Mouse (Mus musculus) megakaryocyte progenitor cell, adult 5-6 weeks (primary cell): ENCODE measurements around the gene Olfr495. TPM values are rescaled to one million over a fixed set of nuclear protein-coding genes. Genes with fewer than 3 reads are reported as not detected.

Source experiments
- ATAC-seq: replicated peaks from 2 replicates; pipeline ENCODE4 v1.8.0; 2016; ENCODE audit warnings: mild to moderate bottlenecking, moderate TSS enrichment, inconsistent platforms; ENCODE audit not compliant: poor library complexity
- total RNA-seq, 2 experiments: library from RNA; stranded (forward) in 1 of 2; stranded (reverse) in 1 of 2; fragments of 157-497, 149-512 nt in 1 of 2; fragments of 200-1000 nt in 1 of 2; gene quantifications; 2 replicates each; pipeline versions ENCODE4 v1.2.3 to v1.2.4; 2015 to 2017

The Olfr495 gene
- total RNA-seq (2015) (not detected in 2 replicates), total RNA-seq (2017) (not detected in 2 replicates)

GRCm38 (mm10) chr7:108392867-108393266 lies at the start of gene Olfr495:
TSS of gene Olfr495 (plus strand) at chr7:108393167.
- no peak for ATAC-seq

DNA sequence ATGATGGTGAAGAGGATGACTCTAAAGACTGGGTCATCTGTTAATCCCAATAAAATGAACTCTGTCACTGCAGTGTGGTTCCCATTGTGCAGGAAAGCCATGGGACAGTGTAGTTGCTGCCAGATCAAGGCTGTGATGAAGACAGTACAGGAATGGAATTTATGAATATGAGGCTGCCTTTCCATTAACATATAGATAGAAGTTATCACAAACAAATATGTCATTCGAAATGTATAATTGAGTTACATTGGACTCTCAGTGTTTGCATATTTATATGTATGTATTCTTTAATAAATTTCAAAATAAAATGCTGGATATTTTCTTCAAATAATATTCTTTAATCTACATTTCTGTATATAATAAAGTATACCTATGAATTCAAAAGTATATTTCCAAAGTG lies 46.1 kb upstream of the Olfr495 start, which contains the start of gene Olfr493:
Gene Olfr493, minus strand, starts transcription at position 101 of the 400 bp plus-strand sequence.
- no peak for ATAC-seq

DNA sequence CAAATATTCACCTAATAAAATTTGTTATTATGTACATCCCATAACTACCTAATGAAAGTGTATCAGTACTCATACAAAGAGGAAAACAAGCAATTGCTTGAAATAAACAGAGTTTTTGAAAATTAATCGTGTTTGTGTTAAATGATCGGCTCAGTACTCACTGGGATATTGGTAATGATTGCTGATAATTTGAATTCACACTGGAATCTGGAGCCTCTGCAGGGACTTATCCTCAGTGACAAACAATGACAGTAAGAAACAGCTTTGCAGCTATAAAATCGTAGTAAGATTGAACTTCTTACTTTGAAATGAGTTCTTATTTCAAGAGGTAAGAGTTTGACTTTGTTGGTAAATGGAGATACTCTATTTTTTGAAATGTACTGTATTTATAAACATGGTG lies 27.9 kb upstream of the Olfr495 start, which contains the start of gene Olfr494:
Gene Olfr494, plus strand, starts transcription at position 301 of the 400 bp plus-strand sequence.
- ATAC-seq: no peak

- no peak for ATAC-seq
Observed at GRCm38 (mm10) chr7:108420121-108420520, 27.2 kb downstream of the Olfr495 start, which contains the start of gene Olfr497. TSS of gene Olfr497 (plus strand) at chr7:108420421.

Other genes with a start within 250 kb of the Olfr495 start
- gene Olfr485, start 233.3 kb upstream of the Olfr495 start, total RNA-seq (2015): not detected in 2 replicates
- not detected in 2 replicates for gene Olfr485, start 233.3 kb upstream of the Olfr495 start, total RNA-seq (2017)
- gene Olfr486, start 220.4 kb upstream of the Olfr495 start, total RNA-seq (2015): not detected in 2 replicates
- gene Olfr486, start 220.4 kb upstream of the Olfr495 start, total RNA-seq (2017): not detected in 2 replicates
- not detected in 2 replicates for gene Olfr487, start 178.5 kb upstream of the Olfr495 start, total RNA-seq (2015)
- gene Olfr487, start 178.5 kb upstream of the Olfr495 start, total RNA-seq (2017): not detected in 2 replicates
- not detected in 2 replicates for gene Olfr488, start 134.8 kb upstream of the Olfr495 start, total RNA-seq (2015)
- gene Olfr488, start 134.8 kb upstream of the Olfr495 start, total RNA-seq (2017): not detected in 2 replicates
- gene Olfr490, start 104.2 kb upstream of the Olfr495 start, total RNA-seq (2015): not detected in 2 replicates
- gene Olfr490, start 104.2 kb upstream of the Olfr495 start, total RNA-seq (2017): not detected in 2 replicates
- gene Olfr491, start 79.7 kb upstream of the Olfr495 start, total RNA-seq (2015): not detected in 2 replicates
- gene Olfr491, start 79.7 kb upstream of the Olfr495 start, total RNA-seq (2017): not detected in 2 replicates
- gene Olfr492, start 69.5 kb upstream of the Olfr495 start, total RNA-seq (2015): not detected in 2 replicates
- not detected in 2 replicates for gene Olfr492, start 69.5 kb upstream of the Olfr495 start, total RNA-seq (2017)
- not detected in 2 replicates for gene Olfr493, start 46.2 kb upstream of the Olfr495 start, total RNA-seq (2015)
- not detected in 2 replicates for gene Olfr493, start 46.2 kb upstream of the Olfr495 start, total RNA-seq (2017)
- gene Olfr494, start 27.8 kb upstream of the Olfr495 start, total RNA-seq (2015): not detected in 2 replicates
- gene Olfr494, start 27.8 kb upstream of the Olfr495 start, total RNA-seq (2017): not detected in 2 replicates
- not detected in 2 replicates for gene Olfr497, start 27.3 kb downstream of the Olfr495 start, total RNA-seq (2015)
- gene Olfr497, start 27.3 kb downstream of the Olfr495 start, total RNA-seq (2017): not detected in 2 replicates
- not detected in 2 replicates for gene Olfr498, start 72.2 kb downstream of the Olfr495 start, total RNA-seq (2015)
- gene Olfr498, start 72.2 kb downstream of the Olfr495 start, total RNA-seq (2017): not detected in 2 replicates
- not detected in 2 replicates for gene Olfr502, start 131.9 kb downstream of the Olfr495 start, total RNA-seq (2015)
- gene Olfr502, start 131.9 kb downstream of the Olfr495 start, total RNA-seq (2017): not detected in 2 replicates
- gene Olfr503, start 151.4 kb downstream of the Olfr495 start, total RNA-seq (2015): not detected in 2 replicates
- gene Olfr503, start 151.4 kb downstream of the Olfr495 start, total RNA-seq (2017): not detected in 2 replicates
- not detected in 2 replicates for gene Olfr504, start 172.6 kb downstream of the Olfr495 start, total RNA-seq (2015)
- not detected in 2 replicates for gene Olfr504, start 172.6 kb downstream of the Olfr495 start, total RNA-seq (2017)
- not detected in 2 replicates for gene Olfr506, start 217.6 kb downstream of the Olfr495 start, total RNA-seq (2015)
- not detected in 2 replicates for gene Olfr506, start 217.6 kb downstream of the Olfr495 start, total RNA-seq (2017)
- not detected in 2 replicates for gene Olfr507, start 228.6 kb downstream of the Olfr495 start, total RNA-seq (2015)
- gene Olfr507, start 228.6 kb downstream of the Olfr495 start, total RNA-seq (2017): not detected in 2 replicates
- not detected in 2 replicates for gene Olfr508, start 236.8 kb downstream of the Olfr495 start, total RNA-seq (2015)
- gene Olfr508, start 236.8 kb downstream of the Olfr495 start, total RNA-seq (2017): not detected in 2 replicates